Mouse (Mus musculus): ENCODE data around the gene Zfp800. TPM values are rescaled to one million over a fixed set of nuclear protein-coding genes. Genes with fewer than 3 reads are reported as not detected.

The Zfp800 gene
- polyA plus RNA-seq, 1 experiment from 2014 or later: 13.3 TPM

DNA sequence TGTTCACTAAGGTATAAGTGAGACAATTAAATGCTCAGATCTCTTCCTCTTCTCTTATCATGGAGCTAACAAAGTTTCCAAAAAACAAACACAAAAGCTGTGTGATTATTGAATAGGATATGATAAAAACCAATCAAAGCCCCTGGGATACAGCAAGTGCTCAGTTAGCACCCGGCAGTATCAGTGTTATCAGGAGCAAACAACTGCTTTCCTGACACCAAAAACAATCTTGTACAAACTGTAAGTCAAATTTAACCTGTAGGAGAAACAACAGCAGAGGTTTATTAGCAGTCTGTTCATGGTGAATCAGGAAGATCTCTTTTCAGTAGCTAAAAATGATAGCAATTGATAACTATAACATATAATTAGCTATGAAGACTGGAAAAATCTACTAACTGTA lies 140.0 kb downstream of the Zfp800 start:
- no peak overlapping the region for H3K9ac ChIP-seq
- no peak overlapping the region for H3K27ac ChIP-seq
- WGBS: 49% methylated on average over 1 of the region's 1 CpGs
- no peaks in the 10 kb centered on the region for H3K27me3 ChIP-seq
- no peak for ATAC-seq (replicated peaks; ENCODE audit: insufficient number of reproducible peaks, insufficient read depth, low FRiP score, low read depth)
- H3K4me2 ChIP-seq: no peak overlapping the region
- no peaks in the 10 kb centered on the region for H3K9me3 ChIP-seq (replicated peaks)
- peaks cover 31% of the 10 kb centered on the region for H3K36me3 ChIP-seq
- peaks cover 11% of the 10 kb centered on the region for H3K4me1 ChIP-seq (replicated peaks)
- H3K4me3 ChIP-seq: no peak overlapping the region

DNA sequence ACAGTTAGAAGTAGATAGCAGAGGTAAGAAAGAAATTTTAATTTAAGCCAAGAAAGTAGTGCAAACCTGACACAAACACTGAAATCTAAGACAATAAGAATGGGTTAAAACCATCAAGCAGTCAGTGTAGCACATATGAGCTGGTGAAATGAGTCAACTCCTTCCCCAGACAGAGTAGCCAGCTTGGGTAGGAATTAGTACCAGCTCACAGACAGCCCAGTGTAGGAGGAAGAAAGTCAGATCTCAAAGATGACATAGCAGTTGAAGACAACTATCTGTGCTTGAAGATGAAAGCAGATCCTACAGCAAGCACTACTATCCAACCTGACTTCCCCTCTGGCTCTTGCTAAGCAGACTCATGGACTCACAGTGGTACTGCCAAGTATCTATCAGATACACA lies 145.0 kb downstream of the Zfp800 start:
- Histone ChIP-seq H3K9ac (no peak overlapping the region), H3K4me1 (replicated peaks) (no peaks in the 10 kb centered on the region), H3K4me3 (no peak overlapping the region), H3K27ac (no peak overlapping the region), H3K4me2 (no peak overlapping the region), H3K27me3 (no peaks in the 10 kb centered on the region), H3K9me3 (replicated peaks) (no peaks in the 10 kb centered on the region), H3K36me3 (peaks cover 21% of the 10 kb centered on the region; the same call in 1 of the 2 replicates)
- ATAC-seq (replicated peaks; ENCODE audit: insufficient number of reproducible peaks, insufficient read depth, low FRiP score, low read depth): no peak

GRCm38 (mm10) chr6:28248211-28248610 lies 149.6 kb downstream of the Zfp800 start:
- 88% methylated on average over 2 of the region's 2 CpGs for WGBS
- Histone ChIP-seq H3K4me2 (no peak overlapping the region), H3K9me3 (replicated peaks) (no peaks in the 10 kb centered on the region), H3K36me3 (peaks cover 16% of the 10 kb centered on the region), H3K4me1 (replicated peaks) (no peaks in the 10 kb centered on the region), H3K27me3 (no peaks in the 10 kb centered on the region), H3K4me3 (no peak overlapping the region), H3K9ac (no peak overlapping the region), H3K27ac (no peak overlapping the region)
- ATAC-seq (replicated peaks; ENCODE audit: insufficient number of reproducible peaks, insufficient read depth, low FRiP score, low read depth): no peak

DNA sequence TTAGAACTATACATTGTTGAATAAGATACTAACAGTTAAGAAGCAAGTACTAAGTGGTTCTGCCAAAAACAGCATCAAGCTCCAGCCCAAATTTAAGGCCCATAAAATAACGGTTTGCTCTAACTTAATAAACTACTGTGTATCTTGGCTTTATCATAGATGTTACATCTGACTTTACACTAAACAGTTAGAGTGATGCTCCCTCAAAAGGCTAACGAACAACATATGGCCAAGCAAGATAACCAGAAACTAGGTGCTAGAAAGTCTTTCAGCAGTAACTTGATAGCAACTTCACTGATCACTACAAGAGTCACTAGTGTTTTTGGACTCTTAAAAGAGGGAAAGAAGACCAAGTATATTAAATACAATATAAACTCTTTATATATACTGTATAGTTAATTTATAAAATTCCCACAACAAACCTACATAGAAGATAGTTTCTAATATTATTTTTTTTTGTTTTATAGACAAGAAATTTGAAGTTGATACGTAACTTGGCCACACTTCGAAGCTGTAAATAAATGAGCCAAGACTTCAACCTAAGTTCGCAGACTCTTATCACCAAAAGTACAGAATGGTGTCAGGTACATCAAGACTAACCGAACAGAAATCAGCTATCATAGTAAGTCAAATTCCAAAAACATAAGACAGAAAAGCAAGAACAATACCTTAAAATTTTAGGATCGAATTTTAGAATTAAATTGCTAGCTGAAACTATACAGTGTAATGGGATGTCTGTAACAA lies 165.0 kb downstream of the Zfp800 start:
- 83% methylated on average over 7 of the region's 7 CpGs for WGBS
- no peak for ATAC-seq (replicated peaks; ENCODE audit: insufficient number of reproducible peaks, insufficient read depth, low FRiP score, low read depth)
- Histone ChIP-seq H3K27ac (no peak overlapping the region), H3K36me3 (peaks cover 6% of the 10 kb centered on the region), H3K9ac (no peak overlapping the region), H3K27me3 (no peaks in the 10 kb centered on the region), H3K4me2 (no peak overlapping the region), H3K4me3 (no peak overlapping the region), H3K4me1 (replicated peaks) (no peaks in the 10 kb centered on the region), H3K9me3 (replicated peaks) (no peaks in the 10 kb centered on the region)

- no peak for ATAC-seq (replicated peaks; ENCODE audit: insufficient number of reproducible peaks, insufficient read depth, low FRiP score, low read depth)
- Histone ChIP-seq H3K27me3 (no peaks in the 10 kb centered on the region), H3K27ac (no peak overlapping the region), H3K4me1 (replicated peaks) (no peaks in the 10 kb centered on the region), H3K4me3 (no peak overlapping the region), H3K9ac (no peak overlapping the region), H3K36me3 (peaks cover 11% of the 10 kb centered on the region), H3K9me3 (replicated peaks) (no peaks in the 10 kb centered on the region), H3K4me2 (no peak overlapping the region)
- 81% methylated on average over 3 of the region's 3 CpGs for WGBS
Measured at GRCm38 (mm10) chr6:28228085-28228484, 169.7 kb downstream of the Zfp800 start.

- no peak overlapping the region for H3K4me3 ChIP-seq
Measured at GRCm38 (mm10) chr6:28221017-28221416, 176.8 kb downstream of the Zfp800 start.

GRCm38 (mm10) chr6:28218386-28218785 lies 179.4 kb downstream of the Zfp800 start:
- H3K4me2 ChIP-seq: no peak overlapping the region
- no peak overlapping the region for H3K27ac ChIP-seq
- no peak overlapping the region for H3K9ac ChIP-seq
- no peaks in the 10 kb centered on the region for H3K27me3 ChIP-seq
- H3K4me3 ChIP-seq: no peak overlapping the region
- 82% methylated on average over 8 of the region's 8 CpGs for WGBS
- H3K4me1 ChIP-seq (replicated peaks): peaks cover 6% of the 10 kb centered on the region; the same call in 1 of the 2 replicates
- no peak for ATAC-seq (replicated peaks; ENCODE audit: insufficient number of reproducible peaks, insufficient read depth, low FRiP score, low read depth)
- no peaks in the 10 kb centered on the region for H3K9me3 ChIP-seq (replicated peaks)
- no peaks in the 10 kb centered on the region for H3K36me3 ChIP-seq

More at GRCm38 (mm10) chr6:28221017-28221416, 176.8 kb downstream of the Zfp800 start:
- ATAC-seq (replicated peaks; ENCODE audit: insufficient number of reproducible peaks, insufficient read depth, low FRiP score, low read depth): no peak
- H3K9me3 ChIP-seq (replicated peaks): no peaks in the 10 kb centered on the region
- H3K4me2 ChIP-seq: no peak overlapping the region
- no peak overlapping the region for H3K9ac ChIP-seq
- WGBS: 84% methylated on average over 4 of the region's 4 CpGs
- H3K36me3 ChIP-seq: no peaks in the 10 kb centered on the region
- H3K4me1 ChIP-seq (replicated peaks): no peaks in the 10 kb centered on the region
- no peaks in the 10 kb centered on the region for H3K27me3 ChIP-seq
- H3K27ac ChIP-seq: no peak overlapping the region

- H3K4me3 ChIP-seq: peak overlapping the region; percentile 73
- H3K27ac ChIP-seq: 0 out of 2 replicates have a peak overlapping the region, but pooled peaks have one; percentile 24
- no peaks in the 10 kb centered on the region for H3K9me3 ChIP-seq (replicated peaks)
- peak overlapping the region; percentile 88 for H3K4me2 ChIP-seq
- ATAC-seq (replicated peaks; ENCODE audit: insufficient number of reproducible peaks, insufficient read depth, low FRiP score, low read depth): peak; percentile 85
- WGBS: under 1% methylated on average over 82 of the region's 87 CpGs
- peak overlapping the region; percentile 75 for H3K9ac ChIP-seq
- no peaks in the 10 kb centered on the region for H3K36me3 ChIP-seq
- H3K4me1 ChIP-seq (replicated peaks): peaks cover 6% of the 10 kb centered on the region; the same call in 1 of the 2 replicates
- H3K27me3 ChIP-seq: no peaks in the 10 kb centered on the region
Measured at GRCm38 (mm10) chr6:28215268-28215954, 182.4 kb downstream of the Zfp800 start.

DNA sequence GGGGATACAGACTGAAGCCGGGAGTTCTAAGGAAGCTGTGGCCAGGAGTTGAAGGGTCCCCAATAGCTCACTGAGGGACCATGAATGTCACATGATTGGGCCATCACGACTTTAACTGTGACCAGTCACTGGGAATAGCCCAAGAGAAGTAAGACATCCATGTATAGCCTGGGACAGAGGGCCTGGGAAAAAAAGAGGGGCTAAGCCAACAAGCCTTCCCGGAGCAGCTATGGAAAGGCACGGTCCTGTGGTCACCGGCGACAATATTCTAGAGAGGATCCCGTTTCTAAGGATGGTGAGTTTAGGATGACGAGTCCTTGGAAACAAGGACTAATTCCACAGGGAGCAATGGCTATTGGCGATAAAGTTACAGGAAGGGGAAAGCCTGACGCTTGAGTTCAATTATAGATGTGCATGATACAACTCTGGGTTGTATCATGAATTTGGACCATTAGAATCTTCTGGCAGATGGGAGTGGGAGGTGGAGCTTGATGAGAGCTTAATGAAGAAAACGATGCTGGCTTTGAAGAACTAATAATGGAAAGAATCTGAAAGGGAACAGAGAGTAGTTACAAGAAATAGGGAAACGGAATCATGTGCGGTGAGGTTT lies 183.0 kb downstream of the Zfp800 start:
- Histone ChIP-seq H3K4me1 (replicated peaks) (peaks cover 6% of the 10 kb centered on the region; the same call in 1 of the 2 replicates), H3K4me2 (peak overlapping the region; percentile 88), H3K36me3 (no peaks in the 10 kb centered on the region), H3K27me3 (no peaks in the 10 kb centered on the region), H3K27ac (0 out of 2 replicates have a peak overlapping the region, but pooled peaks have one; percentile 24), H3K9ac (peak overlapping the region; percentile 75), H3K4me3 (peak overlapping the region; percentile 73), H3K9me3 (replicated peaks) (no peaks in the 10 kb centered on the region)
- no peak for ATAC-seq (replicated peaks; ENCODE audit: insufficient number of reproducible peaks, insufficient read depth, low FRiP score, low read depth)
- WGBS: 46% methylated on average over 13 of the region's 13 CpGs

DNA sequence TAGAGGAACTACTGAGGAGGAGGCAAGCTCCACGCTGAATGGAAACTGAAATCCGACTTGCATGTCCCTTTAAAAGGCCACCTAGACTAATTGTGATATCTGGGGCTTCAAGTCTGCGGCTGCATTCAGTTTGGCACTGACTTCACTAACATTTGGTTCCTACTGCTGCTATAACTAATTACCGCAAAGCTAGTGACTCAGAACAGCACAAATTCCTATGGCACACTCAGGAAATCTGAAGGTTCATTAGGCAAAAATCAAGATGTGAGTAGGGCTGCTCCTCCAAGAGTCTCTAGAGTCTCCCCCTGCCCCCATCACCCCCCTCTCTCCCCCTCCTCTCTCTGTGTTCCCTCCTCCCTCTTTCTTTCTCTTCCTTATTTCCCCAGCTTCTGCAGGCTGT lies 194.4 kb downstream of the Zfp800 start:
- Histone ChIP-seq H3K27ac (no peak overlapping the region), H3K9me3 (replicated peaks) (no peaks in the 10 kb centered on the region), H3K27me3 (no peaks in the 10 kb centered on the region), H3K36me3 (no peaks in the 10 kb centered on the region), H3K4me3 (no peak overlapping the region), H3K4me1 (replicated peaks) (no peaks in the 10 kb centered on the region), H3K4me2 (no peak overlapping the region), H3K9ac (no peak overlapping the region)
- WGBS: 50% methylated on average over 4 of the region's 4 CpGs
- no peak for ATAC-seq (replicated peaks; ENCODE audit: insufficient number of reproducible peaks, insufficient read depth, low FRiP score, low read depth)

DNA sequence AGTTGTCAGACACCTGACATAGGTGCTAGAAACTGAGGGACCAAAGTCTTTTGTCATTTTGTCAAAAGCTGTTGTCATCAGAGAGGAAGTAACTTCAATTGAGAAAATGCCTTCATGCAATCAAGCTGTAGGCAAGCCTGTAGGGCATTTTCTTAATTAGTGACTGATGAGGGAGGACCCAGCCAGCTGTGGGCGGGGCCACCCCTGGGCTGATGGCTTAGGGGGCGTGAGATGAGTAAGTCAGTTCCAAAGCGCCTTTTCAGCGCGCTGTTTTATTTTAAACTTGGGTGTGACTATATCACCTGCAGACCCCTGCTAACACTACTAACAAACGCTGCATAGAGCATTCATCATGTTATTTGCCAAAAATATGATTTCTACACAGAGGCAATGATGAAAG lies 195.0 kb downstream of the Zfp800 start:
- H3K4me1 ChIP-seq (replicated peaks): no peaks in the 10 kb centered on the region
- H3K9ac ChIP-seq: no peak overlapping the region
- no peak for ATAC-seq (replicated peaks; ENCODE audit: insufficient number of reproducible peaks, insufficient read depth, low FRiP score, low read depth)
- H3K27me3 ChIP-seq: no peaks in the 10 kb centered on the region
- H3K4me2 ChIP-seq: no peak overlapping the region
- H3K9me3 ChIP-seq (replicated peaks): no peaks in the 10 kb centered on the region
- 47% methylated on average over 6 of the region's 6 CpGs for WGBS
- H3K4me3 ChIP-seq: no peak overlapping the region
- no peaks in the 10 kb centered on the region for H3K36me3 ChIP-seq
- no peak overlapping the region for H3K27ac ChIP-seq

Measured in heart, embryonic 15.5 days (tissue).